Comparison of ENCODE assay signal across 26 mouse cellular contexts in genomic region chr16:45030127-45030526, GRCm38 (mm10).
DNase-seq lines count a peak whose midpoint lies in the region; ATAC-seq and TF ChIP-seq lines count a peak whose summit lies in the region.
"Had no signal": no experiment of that assay in that cellular context is flagged by ENCODE, and none has a peak within 500 bp of the region (broad histone marks: within the 10 kb centered on the region; RNA-seq: fewer than 3 reads in every experiment).

No protein-coding gene starts in this region.

- no peaks in the 10 kb centered on the region for H3K27me3 ChIP-seq in midbrain, postnatal 0 days (ENCODE audit: insufficient read depth, low read length)
- no peaks in the 10 kb centered on the region for H3K27me3 ChIP-seq in midbrain, embryonic 16.5 days (ENCODE audit: control insufficient read depth, insufficient read depth, low read depth, low read length)
- H3K27me3 ChIP-seq: forebrain, embryonic 12.5 days; heart, embryonic 12.5 days; hindbrain, embryonic 13.5 days; kidney, embryonic 15.5 days; limb, embryonic 13.5 days; midbrain, embryonic 12.5 days; neural tube, embryonic 15.5 days; stomach, embryonic 15.5 days had no signal

- H3K9ac ChIP-seq in midbrain, postnatal 0 days (replicated peaks; ENCODE audit: low read length, poor library complexity, severe bottlenecking) = no peak overlapping the region
- no peak overlapping the region for H3K9ac ChIP-seq in midbrain, embryonic 16.5 days (ENCODE audit: low read depth, low read length)
- H3K9ac ChIP-seq: forebrain, embryonic 12.5 days; forebrain, postnatal 0 days; heart, embryonic 12.5 days; hindbrain, embryonic 13.5 days; kidney, embryonic 15.5 days; limb, embryonic 13.5 days; liver, embryonic 14.5 days; midbrain, embryonic 12.5 days; neural tube, embryonic 15.5 days; stomach, embryonic 15.5 days had no signal

- no peaks in the 10 kb centered on the region for H3K9me3 ChIP-seq in midbrain, postnatal 0 days (ENCODE audit: low read length)
- H3K9me3 ChIP-seq in midbrain, embryonic 16.5 days (replicated peaks; ENCODE audit: control insufficient read depth, low read length, poor library complexity, severe bottlenecking) = no peaks in the 10 kb centered on the region
- H3K9me3 ChIP-seq: forebrain, embryonic 12.5 days; heart, embryonic 12.5 days; hindbrain, embryonic 13.5 days; kidney, embryonic 15.5 days; limb, embryonic 13.5 days; midbrain, embryonic 12.5 days; neural tube, embryonic 15.5 days; stomach, embryonic 15.5 days had no signal

- H3K4me3 ChIP-seq in gastrocnemius, adult 2 months = no peak overlapping the region
- no peak overlapping the region for H3K4me3 ChIP-seq in bone marrow, adult 2 months (replicated peaks; ENCODE audit: control insufficient read depth, low read depth, low read length)
- no peak overlapping the region for H3K4me3 ChIP-seq in macrophage (ENCODE audit: inconsistent target)
- no peak overlapping the region for H3K4me3 ChIP-seq in midbrain, postnatal 0 days (ENCODE audit: low read depth, low read length)
- no peak overlapping the region for H3K4me3 ChIP-seq in midbrain, embryonic 16.5 days (ENCODE audit: low read depth, low read length)
- H3K4me3 ChIP-seq: forebrain, embryonic 12.5 days; heart, embryonic 12.5 days; hindbrain, embryonic 13.5 days; kidney, embryonic 15.5 days; left cerebral cortex, adult 2 months; limb, embryonic 13.5 days; midbrain, embryonic 12.5 days; neural tube, embryonic 15.5 days; stomach, embryonic 15.5 days had no signal

- ATAC-seq in midbrain, postnatal 0 days (ENCODE audit: low FRiP score) = no peak
- no peak for ATAC-seq in midbrain, embryonic 16.5 days
- ATAC-seq: forebrain, postnatal 0 days had no signal

- peak overlapping the region; percentile 35; the same call in 1 of the 2 replicates for H3K27ac ChIP-seq in gastrocnemius, adult 2 months
- H3K27ac ChIP-seq in bone marrow, adult 2 months (ENCODE audit: control insufficient read depth, insufficient read depth, low read depth, low read length, poor library complexity) = peak overlapping the region; percentile 64
- H3K27ac ChIP-seq in macrophage = peak overlapping the region; percentile 2; the same call in 1 of the 2 replicates
- no peak overlapping the region for H3K27ac ChIP-seq in midbrain, postnatal 0 days (ENCODE audit: low read depth, low read length)
- no peak overlapping the region for H3K27ac ChIP-seq in midbrain, embryonic 16.5 days (ENCODE audit: low read length)
- H3K27ac ChIP-seq: forebrain, embryonic 12.5 days; hindbrain, embryonic 13.5 days; kidney, embryonic 15.5 days; left cerebral cortex, adult 2 months; limb, embryonic 13.5 days; liver, embryonic 14.5 days; midbrain, embryonic 12.5 days; neural tube, embryonic 15.5 days; stomach, embryonic 15.5 days had no signal

- DNase-seq in gastrocnemius, adult 2 months = no peak
- no peak for DNase-seq in gastrocnemius, adult 8-10 months (ENCODE audit: low spot score in 2 of 2)
- peak; percentile 87 for DNase-seq in 416B (ENCODE audit: low read depth)
- DNase-seq in embryo, embryonic 11 days = no peak
- no peak for DNase-seq in midbrain, postnatal 0 days (ENCODE audit: low spot score)
- DNase-seq: B cell, adult 2 months; cerebellum, adult 11-12 months; cerebellum, adult 9-11 months; forebrain, postnatal 0 days; heart, postnatal 4 days; kidney, adult 18-20 months; kidney, postnatal 25 days; right cerebral cortex, postnatal 25 days had no signal

- no peak overlapping the region for H3K4me2 ChIP-seq in midbrain, postnatal 0 days (ENCODE audit: low read depth, low read length, poor library complexity, severe bottlenecking)
- H3K4me2 ChIP-seq in midbrain, embryonic 16.5 days (ENCODE audit: low read length) = no peak overlapping the region
- H3K4me2 ChIP-seq: forebrain, embryonic 12.5 days; heart, embryonic 12.5 days; hindbrain, embryonic 13.5 days; kidney, embryonic 15.5 days; limb, embryonic 13.5 days; midbrain, embryonic 12.5 days; neural tube, embryonic 15.5 days; stomach, embryonic 15.5 days had no signal

- no peak for TF ChIP-seq POLR2A in bone marrow, adult 2 months (IDR thresholded peaks at IDR 0.05; ENCODE audit: borderline replicate concordance, control insufficient read depth, low read depth, low read length)

- no peaks in the 10 kb centered on the region for H3K79me2 ChIP-seq in macrophage (ENCODE audit: inconsistent target)

- no peaks in the 10 kb centered on the region; the same call in 1 of the 2 replicates for H3K4me1 ChIP-seq in bone marrow, adult 2 months (ENCODE audit: control insufficient read depth, insufficient read depth, low read length)
- H3K4me1 ChIP-seq in midbrain, postnatal 0 days (ENCODE audit: insufficient read depth, low read length) = no peaks in the 10 kb centered on the region
- H3K4me1 ChIP-seq in midbrain, embryonic 16.5 days (ENCODE audit: control insufficient read depth, insufficient read depth, low read length) = no peaks in the 10 kb centered on the region
- H3K4me1 ChIP-seq: forebrain, embryonic 12.5 days; heart, embryonic 12.5 days; hindbrain, embryonic 13.5 days; kidney, embryonic 15.5 days; midbrain, embryonic 12.5 days; neural tube, embryonic 15.5 days had no signal

- H3K36me3 ChIP-seq in macrophage (ENCODE audit: inconsistent target) = no peaks in the 10 kb centered on the region
- H3K36me3 ChIP-seq in midbrain, postnatal 0 days (ENCODE audit: insufficient read depth, low read length) = no peaks in the 10 kb centered on the region
- no peaks in the 10 kb centered on the region for H3K36me3 ChIP-seq in midbrain, embryonic 16.5 days (ENCODE audit: control insufficient read depth, insufficient read depth, low read length)
- H3K36me3 ChIP-seq: forebrain, embryonic 12.5 days; heart, embryonic 12.5 days; hindbrain, embryonic 13.5 days; kidney, embryonic 15.5 days; limb, embryonic 13.5 days; midbrain, embryonic 12.5 days; neural tube, embryonic 15.5 days; stomach, embryonic 15.5 days had no signal

- no peak for TF ChIP-seq CTCF in gastrocnemius, adult 2 months (IDR thresholded peaks at IDR 0.05)
- TF ChIP-seq CTCF in bone marrow, adult 2 months (IDR thresholded peaks at IDR 0.05; ENCODE audit: control insufficient read depth, insufficient read depth, low read length) = no peak
- TF ChIP-seq CTCF in midbrain, postnatal 0 days (IDR thresholded peaks at IDR 0.05) = no peak

- WGBS in bone marrow, adult 2 months = 39% methylated on average over 4 of the region's 4 CpGs
- 48% methylated on average over 3 of the region's 4 CpGs for WGBS in macrophage (ENCODE audit: missing documents)
- WGBS in midbrain, postnatal 0 days = 86% methylated on average over 4 of the region's 4 CpGs
- 95% methylated on average over 4 of the region's 4 CpGs for WGBS in midbrain, embryonic 16.5 days

- intact Hi-C loops in gastrocnemius, adult 2 months (cut with DNase I) = no loop called here

Comparison
In these comparisons a context has a peak if more than half of its experiments do, and no peak if none do; other contexts are left out.
1. H3K27ac ChIP-seq: peak in gastrocnemius, adult 2 months (single experiment), bone marrow, adult 2 months (single experiment) and macrophage (single experiment); none in midbrain, postnatal 0 days (single experiment) and midbrain, embryonic 16.5 days (single experiment).